In genomic region chr1:181016045-181016444, GRCm38 (mm10) we compare ENCODE assay signal across 8 mouse cellular contexts. TPM values are rescaled to one million over a fixed set of nuclear protein-coding genes. Genes with fewer than 3 reads are reported as not detected.
DNase-seq lines count a peak whose midpoint lies in the region; ATAC-seq and TF ChIP-seq lines count a peak whose summit lies in the region.
"Had no signal": no experiment of that assay in that cellular context is flagged by ENCODE, and none has a peak within 500 bp of the region (broad histone marks: within the 10 kb centered on the region; RNA-seq: fewer than 3 reads in every experiment).

No protein-coding gene starts in this region.

- no peaks in the 10 kb centered on the region; the same call in 1 of the 2 replicates for H3K27me3 ChIP-seq in testis, adult 2 months (ENCODE audit: control insufficient read depth, insufficient read depth, low read length)
- H3K27me3 ChIP-seq in heart, embryonic 15.5 days = peaks cover 7% of the 10 kb centered on the region
- no peaks in the 10 kb centered on the region for H3K27me3 ChIP-seq in limb, embryonic 15.5 days
- H3K27me3 ChIP-seq in stomach, postnatal 0 days (ENCODE audit: control insufficient read depth, insufficient read depth, low read length) = no peaks in the 10 kb centered on the region

- H3K27ac ChIP-seq in testis, adult 2 months (ENCODE audit: control insufficient read depth, insufficient read depth, low read depth, low read length) = peak overlapping the region; percentile 84
- peak overlapping the region; percentile 83 for H3K27ac ChIP-seq in heart, embryonic 15.5 days
- 0 out of 2 replicates have a peak overlapping the region, but pooled peaks have one; percentile 28 for H3K27ac ChIP-seq in limb, embryonic 15.5 days
- peak overlapping the region; percentile 82 for H3K27ac ChIP-seq in stomach, postnatal 0 days (replicated peaks)

- DNase-seq in testis, postnatal 10 days (ENCODE audit: low spot score) = no peak
- DNase-seq in stomach, postnatal 0 days (ENCODE audit: low spot score) = peak; percentile 13
- DNase-seq in layer of hippocampus, adult 18-20 months (ENCODE audit: low spot score in 2 of 2) = no peak
- DNase-seq in left cerebral cortex, postnatal 4 days = no peak
- DNase-seq: liver, embryonic 13.5 days had no signal

- peaks cover 13% of the 10 kb centered on the region for H3K4me1 ChIP-seq in testis, adult 2 months (ENCODE audit: control insufficient read depth, insufficient read depth, low read length)
- H3K4me1 ChIP-seq in heart, embryonic 15.5 days (replicated peaks) = peaks cover 27% of the 10 kb centered on the region
- H3K4me1 ChIP-seq in limb, embryonic 15.5 days = peaks cover 33% of the 10 kb centered on the region
- peaks cover 13% of the 10 kb centered on the region for H3K4me1 ChIP-seq in stomach, postnatal 0 days (replicated peaks; ENCODE audit: control insufficient read depth, insufficient read depth)

- H3K4me3 ChIP-seq in testis, adult 2 months (ENCODE audit: control insufficient read depth, low read depth, low read length) = no peak overlapping the region
- H3K4me3 ChIP-seq in heart, embryonic 15.5 days = no peak overlapping the region
- H3K4me3 ChIP-seq in limb, embryonic 15.5 days = no peak overlapping the region
- 0 out of 2 replicates have a peak overlapping the region, but pooled peaks have one; percentile 45 for H3K4me3 ChIP-seq in stomach, postnatal 0 days (ENCODE audit: low read depth, low read length)

- no peak for TF ChIP-seq POLR2A in testis, adult 2 months (IDR thresholded peaks at IDR 0.05; ENCODE audit: control insufficient read depth, low read depth, low read length)

- ATAC-seq in heart, embryonic 15.5 days (replicated peaks; ENCODE audit: insufficient number of reproducible peaks, insufficient read depth, low FRiP score, low read depth) = no peak
- no peak for ATAC-seq in limb, embryonic 15.5 days (ENCODE audit: insufficient number of reproducible peaks, low FRiP score, low TSS enrichment, low read depth)
- ATAC-seq in stomach, postnatal 0 days (ENCODE audit: low FRiP score, low TSS enrichment) = no peak

- H3K36me3 ChIP-seq in testis, adult 2 months (ENCODE audit: control insufficient read depth, insufficient read depth, low read length) = no peaks in the 10 kb centered on the region
- no peaks in the 10 kb centered on the region for H3K36me3 ChIP-seq in heart, embryonic 15.5 days
- H3K36me3 ChIP-seq in limb, embryonic 15.5 days = no peaks in the 10 kb centered on the region
- no peaks in the 10 kb centered on the region for H3K36me3 ChIP-seq in stomach, postnatal 0 days (ENCODE audit: control insufficient read depth, insufficient read depth, low read length)
- H3K36me3 ChIP-seq: liver, embryonic 13.5 days had no signal

- 76% methylated on average over 4 of the region's 4 CpGs for WGBS in heart, embryonic 15.5 days
- WGBS in limb, embryonic 15.5 days = 74% methylated on average over 4 of the region's 4 CpGs
- 76% methylated on average over 4 of the region's 4 CpGs for WGBS in stomach, postnatal 0 days

- no peak overlapping the region for H3K9ac ChIP-seq in heart, embryonic 15.5 days
- no peak overlapping the region for H3K9ac ChIP-seq in limb, embryonic 15.5 days
- H3K9ac ChIP-seq in stomach, postnatal 0 days (ENCODE audit: low read length) = no peak overlapping the region; the same call in 1 of the 2 replicates

- intact Hi-C loops in left cerebral cortex, postnatal 4 days (cut with DNase I) = no loop called here

- no peaks in the 10 kb centered on the region for H3K9me3 ChIP-seq in heart, embryonic 15.5 days (replicated peaks)
- H3K9me3 ChIP-seq in limb, embryonic 15.5 days = no peaks in the 10 kb centered on the region
- H3K9me3 ChIP-seq in stomach, postnatal 0 days (ENCODE audit: control insufficient read depth, low read length) = no peaks in the 10 kb centered on the region
- H3K9me3 ChIP-seq: liver, embryonic 13.5 days had no signal

- TF ChIP-seq EP300 in stomach, postnatal 0 days (optimal IDR thresholded peaks at IDR 0.05) = no peak

- H3K4me2 ChIP-seq in heart, embryonic 15.5 days = peak overlapping the region; percentile 97
- H3K4me2 ChIP-seq in limb, embryonic 15.5 days = no peak overlapping the region
- H3K4me2 ChIP-seq in stomach, postnatal 0 days (replicated peaks; ENCODE audit: low read depth) = peak overlapping the region; percentile 92

- no peak for TF ChIP-seq CTCF in testis, adult 2 months (IDR thresholded peaks at IDR 0.05; ENCODE audit: control insufficient read depth, insufficient read depth, insufficient replicate concordance, low read depth, low read length)
- TF ChIP-seq CTCF in stomach, postnatal 0 days (IDR thresholded peaks at IDR 0.05; ENCODE audit: low read depth) = no peak

RNA-seq across cellular contexts. Expression of gene Ephx1, which starts 4.7 kb away (rescaled TPM):
- polyA plus RNA-seq in testis, adult 2 months (2012; rRNA removed) = 60.1 and 63.9 TPM in 2 replicates
- polyA plus RNA-seq in heart, embryonic 15.5 days (2015; fragmentation: Nextera tagmentation; extraction: Ambion mirVana) = 10.0 and 10.7 TPM in 2 replicates
- 12.4 and 20.3 TPM in 2 replicates for polyA plus RNA-seq in limb, embryonic 15.5 days (2015; fragmentation: Nextera tagmentation; extraction: Ambion mirVana)
- 30.0 and 32.2 TPM in 2 replicates for polyA plus RNA-seq in stomach, postnatal 0 days (2015; fragmentation: Nextera tagmentation; extraction: Ambion mirVana)
- 10 to 100 TPM; 32.2 to 33.3 TPM for total RNA-seq in layer of hippocampus, adult 18-20 months (2021)
- 1 to 10 TPM; 9.0 to 9.9 TPM for total RNA-seq in left cerebral cortex, postnatal 4 days (2021)

RNA-seq across cellular contexts. Expression of gene 9130409I23Rik, which starts 35.0 kb away (rescaled TPM):
- not detected in 2 replicates for polyA plus RNA-seq in testis, adult 2 months (2012; rRNA removed)
- not detected in 2 replicates for polyA plus RNA-seq in heart, embryonic 15.5 days (2015; fragmentation: Nextera tagmentation; extraction: Ambion mirVana)
- not detected in 2 replicates for polyA plus RNA-seq in limb, embryonic 15.5 days (2015; fragmentation: Nextera tagmentation; extraction: Ambion mirVana)
- polyA plus RNA-seq in stomach, postnatal 0 days (2015; fragmentation: Nextera tagmentation; extraction: Ambion mirVana) = 0.28 and 0.72 TPM in 2 replicates
- total RNA-seq in layer of hippocampus, adult 18-20 months (2021) = not detected
- not detected for total RNA-seq in left cerebral cortex, postnatal 4 days (2021)
- polyA plus RNA-seq: liver, embryonic 13.5 days had no signal

Comparison
In these comparisons a context has a peak if more than half of its experiments do, and no peak if none do; other contexts are left out.
1. H3K27ac ChIP-seq: peak in every context shown above with its lines; median percentile 84 in testis, adult 2 months; 83 in heart, embryonic 15.5 days; 82 in stomach, postnatal 0 days; 28 in limb, embryonic 15.5 days.